Mouse (Mus musculus) ovary, postnatal 14 days (tissue): Measurements from ENCODE around the gene Plk3.

Experiments
- DNase-seq: peaks from one replicate; pipeline ENCODE4 v3.0.0; 2022; ENCODE audit warnings: low spot score

Gene Plk3

GRCm38 (mm10) chr4:117119636-117120035 is 14.1 kb downstream of the Plk3 start:
- DNase-seq = no peak

- DNase-seq = no peak
Observed at GRCm38 (mm10) chr4:117117931-117118330, 15.8 kb downstream of the Plk3 start.

- no peak for DNase-seq
Observed at GRCm38 (mm10) chr4:117115592-117115991, 18.2 kb downstream of the Plk3 start.

DNA sequence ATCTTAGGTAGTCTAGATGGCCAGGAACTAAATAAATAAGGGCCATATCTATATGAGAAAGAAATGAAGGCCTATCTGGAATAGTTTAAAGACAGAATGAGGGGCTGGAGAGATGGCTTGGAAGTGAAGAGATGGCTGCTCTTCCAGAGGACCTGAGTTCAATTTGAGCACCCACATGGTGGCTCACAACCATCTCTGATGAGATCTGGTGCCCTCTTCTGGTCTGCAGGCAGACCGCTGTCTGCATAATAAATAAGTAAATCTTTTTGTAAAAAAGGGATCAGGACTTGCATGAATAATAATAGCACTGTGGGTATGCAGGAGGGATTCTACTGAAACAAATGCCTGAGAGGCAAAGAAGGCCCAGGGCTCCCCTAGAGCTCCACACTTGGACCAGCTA is 20.5 kb downstream of the Plk3 start:
- DNase-seq = no peak

GRCm38 (mm10) chr4:117110985-117111384 is 22.8 kb downstream of the Plk3 start:
- DNase-seq = no peak

- no peak for DNase-seq
Observed at GRCm38 (mm10) chr4:117110249-117110648, 23.5 kb downstream of the Plk3 start.

- no peak for DNase-seq
Observed at GRCm38 (mm10) chr4:117109330-117109729, 24.4 kb downstream of the Plk3 start.

GRCm38 (mm10) chr4:117108524-117108849 is 25.3 kb downstream of the Plk3 start:
- DNase-seq = no peak

- DNase-seq = no peak
Observed at GRCm38 (mm10) chr4:117107813-117108523, 25.8 kb downstream of the Plk3 start.

DNA sequence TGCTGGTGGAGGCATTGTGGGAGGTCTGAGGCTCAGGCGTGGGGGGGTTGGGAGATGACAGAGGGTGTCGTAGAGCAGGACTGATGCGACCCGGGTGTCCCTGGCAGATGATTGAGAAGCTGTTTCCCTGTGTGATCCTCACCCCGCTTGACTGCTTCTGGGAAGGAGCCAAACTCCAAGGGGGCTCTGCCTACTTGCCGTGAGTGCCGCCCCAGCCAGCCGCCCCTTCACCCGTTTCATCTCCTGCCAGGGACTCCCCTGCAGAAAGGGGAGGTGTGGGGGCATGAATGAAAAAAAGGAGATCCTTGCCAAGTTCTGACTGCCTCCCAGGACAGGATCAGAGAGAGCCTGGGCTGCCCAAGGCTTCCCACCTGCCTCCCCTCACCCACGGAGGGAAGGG is 28.6 kb downstream of the Plk3 start:
- DNase-seq = no peak

GRCm38 (mm10) chr4:117104672-117105071 is 29.1 kb downstream of the Plk3 start:
- DNase-seq = no peak

DNA sequence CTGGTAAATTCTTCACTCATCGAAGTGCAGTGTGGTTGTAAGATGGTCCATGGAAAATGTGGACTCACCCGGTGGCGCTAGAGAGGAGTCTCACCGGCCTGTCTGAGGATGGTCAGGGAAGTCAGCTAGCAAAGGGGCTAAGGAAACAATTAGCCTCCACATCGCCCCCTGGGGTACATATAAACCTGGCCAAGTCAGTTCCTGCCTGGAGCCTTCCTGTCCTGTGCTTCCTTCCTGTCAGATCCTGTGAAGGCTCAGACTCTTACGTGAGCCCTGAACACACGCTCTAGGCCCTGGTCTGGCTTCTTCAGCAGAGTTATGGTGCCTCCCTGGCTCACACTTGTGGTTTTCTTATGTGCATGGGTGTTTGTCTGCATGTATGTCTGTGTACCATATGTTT is 32.5 kb downstream of the Plk3 start:
- DNase-seq = no peak

- no peak for DNase-seq
Observed at GRCm38 (mm10) chr4:117100036-117100435, 33.7 kb downstream of the Plk3 start.

DNA sequence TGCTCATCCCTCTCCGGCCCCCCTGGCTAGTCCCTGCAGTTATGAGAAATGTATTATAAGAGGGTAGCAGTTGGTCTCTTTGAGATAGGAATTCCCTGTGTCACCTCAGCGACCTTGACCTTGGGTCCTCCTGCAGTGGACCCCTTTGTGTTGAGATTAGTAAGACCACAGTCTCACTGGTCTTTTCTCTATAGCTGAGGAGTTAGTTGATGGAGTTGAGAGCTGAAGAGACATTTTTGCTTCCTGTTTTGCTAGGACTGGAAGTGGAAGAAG is 35.1 kb downstream of the Plk3 start:
- DNase-seq = no peak

DNA sequence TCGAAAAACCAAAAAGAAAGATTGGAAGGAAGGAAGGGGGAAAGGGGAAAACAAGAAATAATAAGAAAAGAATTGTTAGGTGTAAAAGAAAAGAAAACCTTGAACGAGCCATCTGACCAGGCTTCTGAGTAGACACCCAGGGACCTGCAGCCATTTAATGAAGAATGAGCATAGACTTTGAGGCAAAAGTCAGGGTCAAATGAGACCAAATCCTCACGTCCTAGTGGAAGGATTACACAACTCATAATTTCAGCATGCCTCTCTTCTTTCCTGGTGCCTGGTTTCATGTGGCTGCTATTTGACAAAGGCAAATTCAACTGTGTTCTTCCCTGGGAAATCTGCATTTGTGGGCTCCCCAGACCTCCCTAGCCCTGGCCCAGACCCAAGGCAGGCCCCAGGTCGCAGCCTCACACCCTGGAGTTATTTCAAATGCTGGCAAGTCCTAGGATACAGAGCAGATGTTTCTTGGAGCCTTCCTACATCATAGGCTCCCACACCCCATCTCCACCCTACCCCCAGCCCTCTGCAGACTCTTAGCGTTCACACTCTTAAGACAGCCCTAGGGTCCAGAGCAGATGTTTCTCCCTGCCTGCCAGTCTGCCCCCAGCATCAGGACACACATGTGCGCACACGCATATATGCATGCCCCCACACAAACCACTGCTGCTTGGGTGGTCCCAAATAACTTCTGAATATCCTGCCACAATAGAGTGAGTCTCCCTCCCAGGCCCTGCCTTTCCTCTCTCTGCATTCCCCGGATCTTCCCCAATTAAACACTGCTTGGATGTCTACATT is 35.6 kb downstream of the Plk3 start:
- DNase-seq = no peak

DNA sequence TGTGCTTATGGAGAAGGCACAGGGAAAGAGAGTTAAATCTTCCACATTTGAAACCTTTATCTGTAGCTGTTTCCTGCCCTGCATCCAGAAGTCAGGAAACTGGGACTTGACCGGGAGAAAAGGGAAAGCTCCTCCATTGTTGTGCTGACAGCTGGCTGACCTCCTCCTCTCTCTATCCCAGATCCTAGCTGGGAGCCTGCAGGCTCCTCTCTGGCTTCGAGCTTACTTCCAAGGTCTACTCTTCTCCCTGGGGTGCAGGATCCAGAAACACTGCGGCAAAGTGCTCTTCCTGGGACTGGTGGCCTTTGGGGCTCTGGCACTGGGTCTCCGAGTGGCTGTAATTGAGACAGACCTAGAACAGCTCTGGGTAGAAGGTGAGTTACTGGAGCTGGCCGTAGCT is 37.1 kb downstream of the Plk3 start:
- DNase-seq = no peak

DNA sequence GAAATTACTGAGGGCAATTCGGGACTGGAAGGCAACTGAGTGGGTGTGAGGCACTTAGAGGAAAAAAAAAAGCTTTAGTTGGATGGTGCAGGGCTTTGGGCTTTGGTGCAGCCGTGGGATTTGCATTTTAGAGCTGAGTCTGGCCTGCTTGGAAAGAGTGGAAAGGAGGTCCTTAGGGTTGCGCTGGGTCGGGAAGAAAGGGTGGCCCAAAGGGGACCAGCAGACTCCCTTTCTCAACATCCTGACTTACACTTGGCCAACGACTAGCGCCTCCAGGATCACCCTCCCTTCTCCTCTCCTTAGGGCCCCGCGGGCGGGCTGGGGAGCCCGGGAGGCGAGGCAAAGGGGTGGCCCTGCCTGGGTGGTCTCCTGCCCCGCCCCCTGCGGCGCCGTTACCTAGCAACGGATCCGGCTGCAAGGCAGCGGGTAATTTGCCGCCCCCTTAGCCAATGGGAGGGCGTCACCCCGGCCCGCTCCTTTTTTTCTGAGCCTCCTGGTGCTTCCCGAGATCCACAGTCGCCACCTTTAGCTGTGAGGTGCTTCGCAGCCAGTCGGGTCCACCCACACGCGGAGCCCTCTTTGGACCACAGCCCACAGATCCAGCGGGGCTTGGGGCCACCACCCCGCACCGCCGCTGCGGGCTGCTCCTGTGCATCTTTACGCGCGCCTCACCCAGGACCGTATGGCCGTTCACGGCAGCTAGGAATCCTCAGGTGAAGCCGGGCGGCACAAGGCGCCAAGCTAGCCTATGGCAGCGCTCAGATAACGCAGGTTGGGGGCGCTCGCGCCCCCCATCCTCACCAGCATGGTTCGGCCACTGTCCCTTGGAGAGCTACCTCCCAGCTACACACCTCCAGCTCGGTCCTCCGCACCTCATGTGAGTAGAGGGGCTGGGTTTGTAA is 38.0 kb downstream of the Plk3 start, which contains the start of gene Ptch2:
TSS of gene Ptch2 (plus strand) at position 525 of the 902 bp plus-strand sequence.
- peak; percentile 88 for DNase-seq

DNA sequence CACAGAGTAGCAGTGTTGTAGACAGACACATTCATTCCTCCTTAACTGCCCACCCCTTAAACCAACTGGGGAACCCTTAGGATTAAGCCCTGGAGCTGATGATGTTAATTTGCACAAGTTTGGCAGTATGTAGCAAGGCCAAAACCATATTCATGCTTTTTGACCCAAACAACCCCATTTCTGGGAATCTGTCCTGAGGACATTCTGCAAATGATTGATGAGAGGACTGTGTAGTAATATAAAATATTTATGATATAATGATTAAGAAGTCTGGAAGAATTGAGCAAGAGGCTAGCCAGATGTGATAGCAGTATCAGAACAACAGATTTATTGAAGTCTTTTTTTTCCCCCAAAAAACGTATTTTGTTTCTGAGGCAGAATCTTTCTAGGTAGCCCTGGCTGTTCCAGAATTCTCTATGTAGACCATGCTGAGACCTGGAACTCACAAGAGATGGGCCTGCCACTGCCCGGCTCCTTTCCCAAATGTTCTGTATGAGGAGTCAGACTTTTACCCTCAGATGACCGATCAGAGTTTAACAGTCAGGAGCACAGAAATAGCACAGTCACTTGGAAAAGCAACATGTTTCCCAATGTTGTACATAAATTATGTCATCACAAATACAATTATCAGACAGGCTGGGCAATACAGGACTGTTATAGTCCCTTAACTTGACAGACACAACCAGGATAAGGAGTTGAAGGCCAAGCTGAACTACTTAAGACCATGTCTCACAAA is 39.0 kb downstream of the Plk3 start:
- no peak for DNase-seq

GRCm38 (mm10) chr4:117090586-117090985 is 43.2 kb downstream of the Plk3 start:
- DNase-seq = no peak

GRCm38 (mm10) chr4:117087948-117088640 is 45.7 kb downstream of the Plk3 start:
- DNase-seq = no peak
